Mouse (Mus musculus) lung, postnatal 14 days (tissue): ENCODE results near the gene Inpp1.

Experiments used
- DNase-seq: peaks from one replicate; pipeline ENCODE4 v3.0.0; 2021

Inpp1 gene

GRCm38 (mm10) chr1:52816910-52817812 lies at the start of gene Inpp1:
Gene Inpp1, minus strand, starts transcription at chr1:52817688.
- DNase-seq: peak; percentile 80

GRCm38 (mm10) chr1:52866007-52866406 lies 48.5 kb upstream of the Inpp1 start:
- DNase-seq: no peak

GRCm38 (mm10) chr1:52864220-52864619 lies 46.7 kb upstream of the Inpp1 start:
- no peak for DNase-seq

GRCm38 (mm10) chr1:52855904-52856601 lies 38.6 kb upstream of the Inpp1 start:
- no peak for DNase-seq

GRCm38 (mm10) chr1:52854029-52854428 lies 36.5 kb upstream of the Inpp1 start:
- DNase-seq: peak; percentile 37

GRCm38 (mm10) chr1:52849422-52849821 lies 31.9 kb upstream of the Inpp1 start:
- DNase-seq: no peak

- no peak for DNase-seq
These were observed 29.1 kb upstream of the Inpp1 start for GRCm38 (mm10) chr1:52846556-52846955.

- DNase-seq: peak; percentile 98
These were observed 27.5 kb upstream of the Inpp1 start, which contains the start of gene Hibch for GRCm38 (mm10) chr1:52844782-52845665. Gene Hibch, plus strand, starts transcription at chr1:52844929.

- DNase-seq: no peak
These were observed 26.9 kb upstream of the Inpp1 start for GRCm38 (mm10) chr1:52844354-52844753.

- DNase-seq: no peak
These were observed 21.6 kb upstream of the Inpp1 start for GRCm38 (mm10) chr1:52839099-52839498.

- DNase-seq: no peak
These were observed 292 bp upstream of the Inpp1 start for GRCm38 (mm10) chr1:52817813-52818147.

- DNase-seq: peak; percentile 14
These were observed 1.1 kb downstream of the Inpp1 start for GRCm38 (mm10) chr1:52816232-52816891.

- DNase-seq: no peak
These were observed 9.0 kb downstream of the Inpp1 start for GRCm38 (mm10) chr1:52808456-52808855.

- no peak for DNase-seq
These were observed 12.4 kb downstream of the Inpp1 start for GRCm38 (mm10) chr1:52805041-52805440.

GRCm38 (mm10) chr1:52802406-52802975 lies 15.0 kb downstream of the Inpp1 start:
- no peak for DNase-seq

- DNase-seq: no peak
These were observed 15.8 kb downstream of the Inpp1 start for GRCm38 (mm10) chr1:52801651-52802050.

- peak; percentile 6 for DNase-seq
These were observed 17.1 kb downstream of the Inpp1 start for GRCm38 (mm10) chr1:52800340-52800740.

GRCm38 (mm10) chr1:52799772-52800171 lies 17.7 kb downstream of the Inpp1 start:
- no peak for DNase-seq

GRCm38 (mm10) chr1:52799056-52799726 lies 18.3 kb downstream of the Inpp1 start:
- peak; percentile 13 for DNase-seq

GRCm38 (mm10) chr1:52795927-52796326 lies 21.6 kb downstream of the Inpp1 start:
- DNase-seq: no peak

- DNase-seq: no peak
These were observed 23.8 kb downstream of the Inpp1 start for GRCm38 (mm10) chr1:52793692-52794091.
